Mouse (Mus musculus) small intestine, adult 2 months (tissue): ENCODE results near the gene Mecr. TPM values are rescaled to one million over a fixed set of nuclear protein-coding genes. Genes with fewer than 3 reads are reported as not detected.
"Not testable (repeated sequence)": the region's sequence is repeated elsewhere in the genome, so short reads cannot be mapped to it uniquely, and the experiment has no call there.

ENCODE experiments used
- H3K27ac ChIP-seq: fragments of 200-500 bp; 2 replicates; pipeline ENCODE4 v1.5.1; 2012; ENCODE audit warnings: low read depth, low read length, control low read depth, inconsistent platforms; ENCODE audit not compliant: insufficient read depth
- H3K27me3 ChIP-seq: fragments of 200-500 bp; 2 replicates; pipeline ENCODE4 v1.6.1; 2012; ENCODE audit warnings: mild to moderate bottlenecking, moderate library complexity, low read length, inconsistent platforms; ENCODE audit not compliant: control insufficient read depth, insufficient read depth
- H3K36me3 ChIP-seq: fragments of 200-500 bp; 2 replicates; pipeline ENCODE4 v1.6.1; 2012; ENCODE audit warnings: mild to moderate bottlenecking, low read length, control low read depth, inconsistent platforms; ENCODE audit not compliant: control insufficient read depth, insufficient read depth
- H3K4me1 ChIP-seq: fragments of 200-500 bp; 2 replicates; pipeline ENCODE4 v1.6.1; 2012; ENCODE audit warnings: low read length, inconsistent platforms, mixed read lengths; ENCODE audit not compliant: control insufficient read depth, insufficient read depth, insufficient read length
- H3K4me3 ChIP-seq: fragments of 200-500 bp; 2 replicates; pipeline ENCODE4 v1.5.1; 2012; ENCODE audit warnings: low read depth, mild to moderate bottlenecking, control low read depth, inconsistent platforms, low read length, moderate library complexity
- CTCF ChIP-seq: fragments of 200-500 bp; IDR thresholded peaks from 2 replicates; pipeline ENCODE4 v1.5.1; 2012; ENCODE audit warnings: low read depth, mild to moderate bottlenecking, control low read depth, inconsistent platforms, low read length, moderate library complexity, mixed read lengths; ENCODE audit not compliant: insufficient replicate concordance, insufficient read length; ENCODE audit errors: extremely low read depth
- POLR2A ChIP-seq: fragments of 200-500 bp; IDR thresholded peaks from 2 replicates; pipeline ENCODE4 v1.6.1; 2012; ENCODE audit warnings: low read depth, mild to moderate bottlenecking, control low read depth, inconsistent platforms, low read length, moderate library complexity
- WGBS: fragments of 180-500 bp; shearing (Covaris S2); methylation state at CpG from one replicate; pipeline ENCODE4 v1.1.7; 2018; 5-methylcytosine and 5-hydroxymethylcytosine counted together
- polyA plus RNA-seq: library from polyadenylated mRNA; depleted of rRNA; stranded (reverse); fragments of >200 nt; gene quantifications from 2 replicates; pipeline ENCODE4 v1.2.3, GENCODE M21; 2012; rRNA removed

Gene Mecr
- polyA plus RNA-seq = 20.9 and 23.1 TPM in 2 replicates

GRCm38 (mm10) chr4:131843290-131843743, at the start of gene Mecr:
Mecr (plus strand) TSS chr4:131843470.
- no peak within 1 kb of the TSS for H3K27ac ChIP-seq
- peak; percentile 51; the same call in 1 of the 2 replicates for TF ChIP-seq POLR2A
- TF ChIP-seq CTCF = no peak

GRCm38 (mm10) chr4:131796312-131797080, 46.8 kb upstream of the Mecr start:
- Histone ChIP-seq H3K4me3 (no peak overlapping the region), H3K27me3 (no peaks in the 10 kb centered on the region), H3K27ac (no peak overlapping the region), H3K4me1 (no peaks in the 10 kb centered on the region), H3K36me3 (no peaks in the 10 kb centered on the region)
- TF ChIP-seq CTCF (no peak), POLR2A (no peak)
- 70% methylated on average over 14 of the region's 14 CpGs for WGBS

More at GRCm38 (mm10) chr4:131843290-131843743, at the start of gene Mecr:
- Histone ChIP-seq H3K36me3 (no peaks in the 10 kb centered on the region), H3K27me3 (no peaks in the 10 kb centered on the region; the same call in 1 of the 2 replicates), H3K4me3 (peak within 1 kb of the TSS; percentile 87), H3K4me1 (peaks cover 8% of the 10 kb centered on the region)
- under 1% methylated on average over 37 of the region's 37 CpGs for WGBS

GRCm38 (mm10) chr4:131797483-131797882, 45.8 kb upstream of the Mecr start:
- Histone ChIP-seq H3K4me1 (no peaks in the 10 kb centered on the region), H3K36me3 (no peaks in the 10 kb centered on the region), H3K27me3 (no peaks in the 10 kb centered on the region), H3K27ac (no peak overlapping the region), H3K4me3 (no peak overlapping the region)
- TF ChIP-seq POLR2A (no peak), CTCF (no peak)
- 84% methylated on average over 7 of the region's 7 CpGs for WGBS

- H3K4me1 ChIP-seq = no peaks in the 10 kb centered on the region
- no peaks in the 10 kb centered on the region for H3K36me3 ChIP-seq
- no peak overlapping the region for H3K4me3 ChIP-seq
- no peaks in the 10 kb centered on the region for H3K27me3 ChIP-seq
- no peak overlapping the region for H3K27ac ChIP-seq
- WGBS = 62% methylated on average over 12 of the region's 12 CpGs
- TF ChIP-seq CTCF (no peak), POLR2A (no peak)
These were observed 45.4 kb upstream of the Mecr start for GRCm38 (mm10) chr4:131797920-131798319.

- Histone ChIP-seq H3K27me3 (no peaks in the 10 kb centered on the region), H3K4me3 (no peak overlapping the region), H3K36me3 (no peaks in the 10 kb centered on the region), H3K4me1 (no peaks in the 10 kb centered on the region), H3K27ac (no peak overlapping the region)
- 42% methylated on average over 4 of the region's 4 CpGs for WGBS
- TF ChIP-seq CTCF (no peak), POLR2A (no peak)
These were observed 44.3 kb upstream of the Mecr start for GRCm38 (mm10) chr4:131798968-131799367.

- Histone ChIP-seq H3K4me3 (no peak overlapping the region), H3K27ac (no peak overlapping the region), H3K36me3 (no peaks in the 10 kb centered on the region), H3K27me3 (no peaks in the 10 kb centered on the region), H3K4me1 (no peaks in the 10 kb centered on the region)
- TF ChIP-seq CTCF (no peak), POLR2A (no peak)
- WGBS = 75% methylated on average over 9 of the region's 9 CpGs
These were observed 39.4 kb upstream of the Mecr start for GRCm38 (mm10) chr4:131803846-131804245.

- H3K4me1 ChIP-seq, H3K4me3 ChIP-seq, H3K27ac ChIP-seq, H3K36me3 ChIP-seq, H3K27me3 ChIP-seq: not testable (repeated sequence)
- WGBS = 89% methylated on average over 5 of the region's 6 CpGs
These were observed 38.5 kb upstream of the Mecr start for GRCm38 (mm10) chr4:131804732-131805131.

- TF ChIP-seq POLR2A = no peak
- TF ChIP-seq CTCF = no peak
- no peak overlapping the region for H3K27ac ChIP-seq
- WGBS = 58% methylated on average over 3 of the region's 3 CpGs
- no peaks in the 10 kb centered on the region for H3K4me1 ChIP-seq
- no peaks in the 10 kb centered on the region for H3K27me3 ChIP-seq
- H3K36me3 ChIP-seq = no peaks in the 10 kb centered on the region
- no peak overlapping the region for H3K4me3 ChIP-seq
These were observed 38.0 kb upstream of the Mecr start for GRCm38 (mm10) chr4:131805255-131805654.
